Mouse (Mus musculus): ENCODE results near the gene Gm20388. TPM values are rescaled to one million over a fixed set of nuclear protein-coding genes. Genes with fewer than 3 reads are reported as not detected.

The Gm20388 gene
- polyA plus RNA-seq, 1 experiment from 2014 or later = not detected

DNA sequence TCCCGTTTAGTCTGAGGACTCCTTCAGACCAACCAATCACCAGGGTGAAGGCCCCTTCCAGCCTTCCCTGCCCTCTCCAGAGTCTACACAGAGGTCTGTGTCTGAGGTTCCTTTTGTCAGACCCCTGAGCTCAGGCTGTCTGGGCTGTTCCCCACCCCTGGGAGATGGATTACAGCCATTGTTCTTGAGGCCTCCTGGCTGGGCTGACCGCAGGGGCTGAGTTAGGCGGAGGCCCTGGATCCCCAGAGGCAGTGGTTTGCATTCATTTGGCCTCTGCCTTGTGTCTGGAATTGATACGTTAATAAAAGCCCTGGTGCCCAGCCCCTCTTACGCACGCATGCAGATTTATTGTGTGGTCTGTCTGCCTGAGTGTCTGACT, 4373.7 kb downstream of the Gm20388 start:
- no peaks in the 10 kb centered on the region for H3K27me3 ChIP-seq (ENCODE audit: control insufficient read depth, insufficient read depth, low read depth, low read length)
- H3K27ac ChIP-seq (ENCODE audit: low read length) = no peak overlapping the region
- no peak overlapping the region for H3K4me2 ChIP-seq (ENCODE audit: low read depth, low read length)
- no peaks in the 10 kb centered on the region for H3K9me3 ChIP-seq (ENCODE audit: control insufficient read depth, low read length)
- no peak overlapping the region for H3K4me3 ChIP-seq (ENCODE audit: low read length)
- no peaks in the 10 kb centered on the region for H3K36me3 ChIP-seq (ENCODE audit: control insufficient read depth, insufficient read depth, low read length)
- ATAC-seq (ENCODE audit: low read depth) = no peak
- WGBS = 54% methylated on average over 6 of the region's 6 CpGs
- H3K4me1 ChIP-seq (replicated peaks; ENCODE audit: control insufficient read depth, insufficient read depth, low read length) = peaks cover 24% of the 10 kb centered on the region
- no peak overlapping the region for H3K9ac ChIP-seq (ENCODE audit: low read length)

DNA sequence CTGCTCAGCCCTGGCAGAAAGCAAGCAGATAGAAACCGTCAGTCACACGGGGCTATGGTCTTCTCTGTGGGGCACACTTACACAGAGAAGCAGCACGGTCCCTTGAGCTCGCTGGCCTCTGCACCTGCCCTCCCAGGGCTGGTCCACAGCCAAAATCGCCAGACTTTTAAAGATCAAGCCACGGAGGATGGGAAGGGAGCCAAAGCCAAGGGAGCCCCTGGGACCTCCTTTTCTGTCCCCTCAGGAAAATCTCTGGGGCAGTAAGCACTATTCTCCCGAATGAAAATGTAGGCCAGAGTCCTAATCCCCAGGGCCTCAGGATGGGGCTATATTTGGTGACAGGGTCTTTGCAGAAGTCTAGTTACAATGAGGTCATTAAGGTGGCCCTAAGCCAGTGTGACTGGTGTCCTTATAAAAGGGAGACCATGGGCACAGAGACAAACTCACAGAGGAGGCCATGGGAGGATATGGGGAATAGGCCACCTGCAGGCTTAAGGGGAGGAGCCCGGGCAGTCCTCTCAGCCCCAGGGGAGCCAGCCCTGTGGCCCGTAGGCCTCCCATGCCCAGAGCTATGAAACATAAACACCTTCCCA, 4374.4 kb downstream of the Gm20388 start:
- Histone ChIP-seq H3K36me3 (ENCODE audit: control insufficient read depth, insufficient read depth, low read length) (no peaks in the 10 kb centered on the region), H3K9me3 (ENCODE audit: control insufficient read depth, low read length) (no peaks in the 10 kb centered on the region), H3K4me1 (replicated peaks; ENCODE audit: control insufficient read depth, insufficient read depth, low read length) (peaks cover 20% of the 10 kb centered on the region), H3K27me3 (ENCODE audit: control insufficient read depth, insufficient read depth, low read depth, low read length) (no peaks in the 10 kb centered on the region), H3K27ac (ENCODE audit: low read length) (no peak overlapping the region), H3K4me3 (ENCODE audit: low read length) (no peak overlapping the region), H3K9ac (ENCODE audit: low read length) (no peak overlapping the region), H3K4me2 (ENCODE audit: low read depth, low read length) (no peak overlapping the region)
- no peak for ATAC-seq (ENCODE audit: low read depth)
- 41% methylated on average over 9 of the region's 9 CpGs for WGBS

DNA sequence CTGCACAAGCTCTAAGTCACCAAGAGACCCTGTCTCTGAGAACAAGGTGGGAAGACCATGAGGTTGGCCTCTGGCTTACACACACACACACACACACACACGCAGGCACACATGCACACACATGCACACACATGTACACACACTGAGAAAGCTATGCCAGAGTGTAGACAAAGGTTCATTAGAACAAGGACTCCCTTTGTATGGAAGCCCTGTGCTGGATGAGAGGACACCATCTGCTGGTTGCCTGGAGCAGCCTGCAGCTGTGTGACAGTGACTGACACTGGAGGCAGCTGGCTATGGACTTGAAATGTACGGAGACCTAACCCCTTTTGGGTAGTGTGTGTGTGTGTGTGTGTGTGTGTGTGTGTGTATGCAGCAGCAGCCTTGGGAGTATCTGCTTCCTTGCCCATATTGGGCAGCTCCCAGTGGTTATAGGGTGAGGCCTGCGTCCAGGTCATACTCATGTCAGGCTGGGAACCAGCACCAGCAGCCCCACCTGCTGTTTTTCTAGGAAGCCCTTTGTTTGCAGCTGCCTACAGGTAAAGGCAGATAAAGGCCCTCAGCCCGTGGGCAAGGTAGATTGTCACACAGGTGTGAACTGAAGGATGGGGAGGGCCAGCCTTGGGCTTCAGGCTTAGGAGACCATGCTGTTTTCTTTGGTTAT, 4376.0 kb downstream of the Gm20388 start:
- no peak overlapping the region for H3K4me3 ChIP-seq (ENCODE audit: low read length)
- 55% methylated on average over 4 of the region's 4 CpGs for WGBS
- no peaks in the 10 kb centered on the region for H3K9me3 ChIP-seq (ENCODE audit: control insufficient read depth, low read length)
- H3K27me3 ChIP-seq (ENCODE audit: control insufficient read depth, insufficient read depth, low read depth, low read length) = no peaks in the 10 kb centered on the region
- peaks cover 20% of the 10 kb centered on the region for H3K4me1 ChIP-seq (replicated peaks; ENCODE audit: control insufficient read depth, insufficient read depth, low read length)
- no peak overlapping the region for H3K27ac ChIP-seq (ENCODE audit: low read length)
- peak; percentile 15; the same call in 1 of the 2 replicates for ATAC-seq (ENCODE audit: low read depth)
- H3K4me2 ChIP-seq (ENCODE audit: low read depth, low read length) = no peak overlapping the region
- H3K9ac ChIP-seq (ENCODE audit: low read length) = no peak overlapping the region
- no peaks in the 10 kb centered on the region for H3K36me3 ChIP-seq (ENCODE audit: control insufficient read depth, insufficient read depth, low read length)

GRCm38 (mm10) chr8:124288215-124288864, 4377.7 kb downstream of the Gm20388 start:
- ATAC-seq (ENCODE audit: low read depth) = no peak
- H3K4me2 ChIP-seq (ENCODE audit: low read depth, low read length) = no peak overlapping the region
- H3K27ac ChIP-seq (ENCODE audit: low read length) = no peak overlapping the region
- H3K9ac ChIP-seq (ENCODE audit: low read length) = no peak overlapping the region
- H3K27me3 ChIP-seq (ENCODE audit: control insufficient read depth, insufficient read depth, low read depth, low read length) = no peaks in the 10 kb centered on the region
- no peaks in the 10 kb centered on the region for H3K9me3 ChIP-seq (ENCODE audit: control insufficient read depth, low read length)
- H3K4me1 ChIP-seq (replicated peaks; ENCODE audit: control insufficient read depth, insufficient read depth, low read length) = peaks cover 11% of the 10 kb centered on the region
- H3K36me3 ChIP-seq (ENCODE audit: control insufficient read depth, insufficient read depth, low read length) = no peaks in the 10 kb centered on the region
- 65% methylated on average over 4 of the region's 4 CpGs for WGBS
- H3K4me3 ChIP-seq (ENCODE audit: low read length) = no peak overlapping the region

- Histone ChIP-seq H3K27ac (ENCODE audit: low read length) (no peak overlapping the region), H3K36me3 (ENCODE audit: control insufficient read depth, insufficient read depth, low read length) (no peaks in the 10 kb centered on the region), H3K9ac (ENCODE audit: low read length) (no peak overlapping the region), H3K4me1 (replicated peaks; ENCODE audit: control insufficient read depth, insufficient read depth, low read length) (peaks cover 11% of the 10 kb centered on the region), H3K4me3 (ENCODE audit: low read length) (no peak overlapping the region), H3K9me3 (ENCODE audit: control insufficient read depth, low read length) (no peaks in the 10 kb centered on the region), H3K4me2 (ENCODE audit: low read depth, low read length) (no peak overlapping the region), H3K27me3 (ENCODE audit: control insufficient read depth, insufficient read depth, low read depth, low read length) (no peaks in the 10 kb centered on the region)
- no peak for ATAC-seq (ENCODE audit: low read depth)
- 82% methylated on average over 5 of the region's 5 CpGs for WGBS
Measured at GRCm38 (mm10) chr8:124289481-124290050, 4378.9 kb downstream of the Gm20388 start.

- no peak overlapping the region for H3K27ac ChIP-seq (ENCODE audit: low read length)
- no peaks in the 10 kb centered on the region for H3K27me3 ChIP-seq (ENCODE audit: control insufficient read depth, insufficient read depth, low read depth, low read length)
- H3K4me1 ChIP-seq (replicated peaks; ENCODE audit: control insufficient read depth, insufficient read depth, low read length) = peaks cover 9% of the 10 kb centered on the region
- 84% methylated on average over 9 of the region's 9 CpGs for WGBS
- no peak for ATAC-seq (ENCODE audit: low read depth)
- no peak overlapping the region for H3K9ac ChIP-seq (ENCODE audit: low read length)
- H3K4me2 ChIP-seq (ENCODE audit: low read depth, low read length) = no peak overlapping the region
- H3K9me3 ChIP-seq (ENCODE audit: control insufficient read depth, low read length) = no peaks in the 10 kb centered on the region
- no peaks in the 10 kb centered on the region for H3K36me3 ChIP-seq (ENCODE audit: control insufficient read depth, insufficient read depth, low read length)
- H3K4me3 ChIP-seq (ENCODE audit: low read length) = no peak overlapping the region
Measured at GRCm38 (mm10) chr8:124290911-124291691, 4380.5 kb downstream of the Gm20388 start.

- H3K9ac ChIP-seq (ENCODE audit: low read length) = no peak overlapping the region
- H3K4me3 ChIP-seq (ENCODE audit: low read length) = no peak overlapping the region
- H3K27ac ChIP-seq (ENCODE audit: low read length) = no peak overlapping the region
- no peak overlapping the region for H3K4me2 ChIP-seq (ENCODE audit: low read depth, low read length)
- no peaks in the 10 kb centered on the region for H3K27me3 ChIP-seq (ENCODE audit: control insufficient read depth, insufficient read depth, low read depth, low read length)
- no peaks in the 10 kb centered on the region for H3K36me3 ChIP-seq (ENCODE audit: control insufficient read depth, insufficient read depth, low read length)
- 84% methylated on average over 5 of the region's 5 CpGs for WGBS
- H3K9me3 ChIP-seq (ENCODE audit: control insufficient read depth, low read length) = no peaks in the 10 kb centered on the region
- ATAC-seq (ENCODE audit: low read depth) = no peak
- peaks cover 9% of the 10 kb centered on the region for H3K4me1 ChIP-seq (replicated peaks; ENCODE audit: control insufficient read depth, insufficient read depth, low read length)
Measured at GRCm38 (mm10) chr8:124291693-124292092, 4381.1 kb downstream of the Gm20388 start.

DNA sequence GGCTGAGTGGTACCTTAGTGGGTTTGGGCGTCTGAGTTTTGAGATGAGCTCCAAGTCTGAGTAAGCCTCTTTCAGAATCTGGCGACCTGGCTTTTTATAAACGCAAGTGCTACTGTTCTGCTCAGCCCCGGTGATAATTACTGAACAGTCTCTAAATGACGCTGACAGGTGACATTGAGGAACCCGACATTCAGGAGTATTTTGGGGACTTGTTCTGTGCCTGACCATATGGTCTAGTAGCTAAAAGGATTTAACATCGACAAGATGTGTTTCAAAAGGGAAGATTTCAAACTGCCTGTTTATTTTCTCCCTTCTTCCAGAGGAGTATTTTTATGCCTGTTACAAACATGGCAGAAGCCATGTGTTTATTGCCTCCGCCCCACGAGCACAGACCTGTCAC, 4382.3 kb downstream of the Gm20388 start:
- H3K4me1 ChIP-seq (replicated peaks; ENCODE audit: control insufficient read depth, insufficient read depth, low read length) = peaks cover 9% of the 10 kb centered on the region
- no peaks in the 10 kb centered on the region for H3K27me3 ChIP-seq (ENCODE audit: control insufficient read depth, insufficient read depth, low read depth, low read length)
- no peak overlapping the region for H3K4me2 ChIP-seq (ENCODE audit: low read depth, low read length)
- no peak overlapping the region for H3K4me3 ChIP-seq (ENCODE audit: low read length)
- H3K36me3 ChIP-seq (ENCODE audit: control insufficient read depth, insufficient read depth, low read length) = no peaks in the 10 kb centered on the region
- no peak overlapping the region for H3K9ac ChIP-seq (ENCODE audit: low read length)
- no peak overlapping the region for H3K27ac ChIP-seq (ENCODE audit: low read length)
- ATAC-seq (ENCODE audit: low read depth) = no peak
- 76% methylated on average over 9 of the region's 9 CpGs for WGBS
- H3K9me3 ChIP-seq (ENCODE audit: control insufficient read depth, low read length) = no peaks in the 10 kb centered on the region

DNA sequence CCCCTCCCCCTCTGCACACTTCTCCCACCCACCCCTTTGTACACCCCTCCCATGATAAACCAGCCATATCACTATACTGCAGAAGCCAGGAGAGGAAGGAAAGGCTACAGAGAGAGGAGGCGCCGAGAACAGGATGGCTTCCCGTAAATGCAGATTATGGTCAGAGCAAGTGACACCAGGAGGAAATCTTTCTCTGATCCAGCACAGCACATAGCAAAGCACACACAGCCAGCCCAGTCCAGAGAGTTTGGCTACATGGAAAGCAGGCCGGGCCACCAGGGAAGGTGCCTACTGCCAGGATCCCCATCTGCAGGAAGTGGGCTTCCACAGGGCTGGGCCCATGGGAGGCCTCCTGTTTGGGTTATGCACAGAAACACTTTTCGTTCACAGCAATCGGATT, 4383.8 kb downstream of the Gm20388 start:
- H3K9me3 ChIP-seq (ENCODE audit: control insufficient read depth, low read length) = no peaks in the 10 kb centered on the region
- no peak overlapping the region for H3K4me3 ChIP-seq (ENCODE audit: low read length)
- H3K27ac ChIP-seq (ENCODE audit: low read length) = no peak overlapping the region
- H3K27me3 ChIP-seq (ENCODE audit: control insufficient read depth, insufficient read depth, low read depth, low read length) = no peaks in the 10 kb centered on the region
- H3K9ac ChIP-seq (ENCODE audit: low read length) = no peak overlapping the region
- 58% methylated on average over 6 of the region's 6 CpGs for WGBS
- H3K4me1 ChIP-seq (replicated peaks; ENCODE audit: control insufficient read depth, insufficient read depth, low read length) = peaks cover 9% of the 10 kb centered on the region
- H3K4me2 ChIP-seq (ENCODE audit: low read depth, low read length) = no peak overlapping the region
- no peaks in the 10 kb centered on the region for H3K36me3 ChIP-seq (ENCODE audit: control insufficient read depth, insufficient read depth, low read length)
- 0 out of 2 replicates have a peak, but pooled peaks have one; percentile 36 for ATAC-seq (ENCODE audit: low read depth)
